Mouse (Mus musculus) CH12.LX (cell line): Measurements from ENCODE around the gene 1700019D03Rik. TPM values are rescaled to one million over a fixed set of nuclear protein-coding genes. Genes with fewer than 3 reads are reported as not detected.

Source experiments
- DNase-seq: peaks from one replicate; pipeline ENCODE4 v3.0.0-alpha.2; 2013; ENCODE audit errors: extremely low read depth
- H3K27ac ChIP-seq: 2 replicates; pipeline ENCODE4 v1.5.1; 2012; ENCODE audit warnings: low read depth, mild to moderate bottlenecking, control low read depth, moderate library complexity; ENCODE audit not compliant: insufficient read depth
- H3K27me3 ChIP-seq: replicated peaks from 2 replicates; pipeline ENCODE3; 2012; ENCODE audit warnings: inconsistent platforms
- H3K36me3 ChIP-seq, 2 experiments: replicated peaks in 1 of 2; 2 replicates each; pipeline versions ENCODE3 to v1.6.1; 2012; ENCODE audit warnings: inconsistent platforms in 1 of 2, low read length in 1 of 2, mild to moderate bottlenecking in 1 of 2, mixed read lengths in 1 of 2, moderate library complexity in 1 of 2; ENCODE audit not compliant: control insufficient read depth in 1 of 2, insufficient read depth in 1 of 2
- H3K4me1 ChIP-seq, 2 experiments: 2 replicates each; pipeline ENCODE4 v1.6.1; 2012; ENCODE audit warnings: inconsistent platforms in 1 of 2, moderate library complexity in 1 of 2; ENCODE audit not compliant: insufficient read depth in 2 of 2, control insufficient read depth in 1 of 2
- H3K4me2 ChIP-seq: 2 replicates; pipeline ENCODE4 v1.6.1; 2012; ENCODE audit warnings: low read depth, mild to moderate bottlenecking, control low read depth; ENCODE audit not compliant: poor library complexity, insufficient read depth, severe bottlenecking
- H3K4me3 ChIP-seq, 3 experiments: fragments of 150-350 bp in 1 of 3; sonication (generic) in 1 of 3; replicated peaks in 1 of 3; 2 replicates each; pipeline versions ENCODE3 to v1.5.1; 2011 to 2012; ENCODE audit warnings: low read depth in 2 of 3, low read length in 2 of 3, mild to moderate bottlenecking in 2 of 3, moderate library complexity in 2 of 3, control low read depth in 1 of 3, improper control_type of control experiment in 1 of 3, inconsistent platforms in 1 of 3, mixed read lengths in 1 of 3; ENCODE audit not compliant: poor library complexity in 1 of 3
- H3K79me2 ChIP-seq: replicated peaks from 2 replicates; pipeline ENCODE4 v1.6.1; 2012; ENCODE audit warnings: mild to moderate bottlenecking, moderate library complexity; ENCODE audit not compliant: control insufficient read depth, poor library complexity, insufficient read depth, severe bottlenecking; ENCODE audit errors: extremely low read depth
- H3K9ac ChIP-seq: 2 replicates; pipeline ENCODE4 v1.6.1; 2012; ENCODE audit warnings: low read depth, mild to moderate bottlenecking, control low read depth, moderate library complexity; ENCODE audit not compliant: insufficient read depth
- H3K9me3 ChIP-seq: replicated peaks from 2 replicates; pipeline ENCODE3; 2012; ENCODE audit warnings: low read length, inconsistent platforms, mixed read lengths
- CTCF ChIP-seq, 2 experiments: IDR thresholded peaks in 1 of 2; conservative IDR thresholded peaks in 1 of 2; 2 replicates each; pipeline ENCODE4 v1.5.1; 2011 to 2012; ENCODE audit warnings: low read depth in 2 of 2, low read length in 2 of 2, improper control_type of control experiment in 1 of 2, inconsistent platforms in 1 of 2, mild to moderate bottlenecking in 1 of 2, moderate library complexity in 1 of 2
- E2F4 ChIP-seq: IDR thresholded peaks from 2 replicates; pipeline ENCODE4 v1.6.1; 2011; ENCODE audit warnings: low read depth, low read length, improper control_type of control experiment; ENCODE audit not compliant: insufficient replicate concordance
- EP300 ChIP-seq: IDR thresholded peaks from 2 replicates; pipeline ENCODE4 v1.6.1; 2011; ENCODE audit warnings: low read length, improper control_type of control experiment
- ETS1 ChIP-seq: conservative IDR thresholded peaks from 2 replicates; pipeline ENCODE4 v1.6.1; 2012; ENCODE audit warnings: low read depth, mild to moderate bottlenecking, inconsistent platforms, low read length, improper control_type of control experiment, moderate library complexity
- JUN ChIP-seq: IDR thresholded peaks from 2 replicates; pipeline ENCODE4 v1.6.1; 2011; ENCODE audit warnings: low read depth, mild to moderate bottlenecking, low read length, improper control_type of control experiment, moderate library complexity; ENCODE audit not compliant: insufficient read depth
- JUND ChIP-seq: conservative IDR thresholded peaks from 2 replicates; pipeline ENCODE4 v1.6.1; 2011; ENCODE audit warnings: low read depth, low read length, improper control_type of control experiment
- MAFK ChIP-seq: IDR thresholded peaks from 2 replicates; pipeline ENCODE4 v1.6.1; 2011; ENCODE audit warnings: low read length, improper control_type of control experiment; ENCODE audit not compliant: insufficient replicate concordance
- MAX ChIP-seq: IDR thresholded peaks from 2 replicates; pipeline ENCODE4 v1.6.1; 2011; ENCODE audit warnings: low read length, improper control_type of control experiment
- MXI1 ChIP-seq: IDR thresholded peaks from 2 replicates; pipeline ENCODE4 v1.6.1; 2011; ENCODE audit warnings: mild to moderate bottlenecking, low read depth, low read length, improper control_type of control experiment
- MYC ChIP-seq: IDR thresholded peaks from 2 replicates; pipeline ENCODE4 v1.6.1; 2011; ENCODE audit warnings: low read depth, mild to moderate bottlenecking, improper control_type of control experiment, low read length
- NRF1 ChIP-seq: IDR thresholded peaks from 2 replicates; pipeline ENCODE4 v1.6.1; 2014; ENCODE audit warnings: low read depth, mild to moderate bottlenecking, inconsistent platforms, low read length, improper control_type of control experiment, moderate library complexity
- POLR2A ChIP-seq: IDR thresholded peaks from 2 replicates; pipeline ENCODE4 v1.6.1; 2011; ENCODE audit warnings: low read depth, mild to moderate bottlenecking, improper control_type of control experiment, low read length
- RAD21 ChIP-seq: IDR thresholded peaks from 2 replicates; pipeline ENCODE4 v1.6.1; 2011; ENCODE audit warnings: low read depth, mild to moderate bottlenecking, low read length, improper control_type of control experiment, moderate library complexity
- SIN3A ChIP-seq: IDR thresholded peaks from 2 replicates; pipeline ENCODE4 v1.6.1; 2012; ENCODE audit warnings: low read length, improper control_type of control experiment, inconsistent platforms
- SMC3 ChIP-seq: IDR thresholded peaks from 2 replicates; pipeline ENCODE4 v1.6.1; 2011; ENCODE audit warnings: low read depth, low read length, improper control_type of control experiment
- TCF12 ChIP-seq: IDR thresholded peaks from 2 replicates; pipeline ENCODE4 v1.6.1; 2014; ENCODE audit warnings: low read depth, mild to moderate bottlenecking, inconsistent platforms, low read length, improper control_type of control experiment
- USF2 ChIP-seq: conservative IDR thresholded peaks from 2 replicates; pipeline ENCODE4 v1.6.1; 2011; ENCODE audit warnings: low read depth, low read length, improper control_type of control experiment
- ZC3H11A ChIP-seq: IDR thresholded peaks from 2 replicates; pipeline ENCODE4 v1.6.1; 2012; ENCODE audit warnings: low read depth, mild to moderate bottlenecking, inconsistent platforms, low read length, improper control_type of control experiment
- ZKSCAN1 ChIP-seq: IDR thresholded peaks from 2 replicates; pipeline ENCODE4 v1.6.1; 2012; ENCODE audit warnings: low read depth, inconsistent platforms, low read length, improper control_type of control experiment, borderline replicate concordance
- dilution Hi-C: fragments of 300-500 bp; cut with MboI; formaldehyde crosslinking; loops from 2 replicates; pipeline ENCODE4 v1.14.3; 2020; ENCODE audit warnings: low sequenced_read_pairs; ENCODE audit not compliant: extremely low pct_unique_long_range_greater_than_20kb, extremely low pct_ligation_motif_present
- in situ Hi-C: fragments of 300-500 bp; cut with MboI; formaldehyde crosslinking; loops from 3 replicates; pipeline ENCODE4 v1.14.3; 2019; ENCODE audit warnings: low sequenced_read_pairs, low pct_ligation_motif_present, low pct_unique_long_range_greater_than_20kb, mixed read lengths
- polyA plus RNA-seq: library from polyadenylated mRNA; unstranded; fragments of >175 nt; gene quantifications from 2 replicates; pipeline ENCODE4 v1.2.1, GENCODE M21; 2012; ENCODE audit warnings: low read depth; ENCODE audit not compliant: insufficient read length
- total RNA-seq, 2 experiments: library from RNA; depleted of rRNA; stranded (reverse); fragments of 300-350 nt in 1 of 2; fragments of >200 nt in 1 of 2; gene quantifications; 2 replicates each; pipeline ENCODE4 v1.2.3; 2012 to 2014

Gene 1700019D03Rik
- total and polyA plus RNA-seq, 3 experiments, result 1.3 to 2.6 (median 1.7) TPM

DNA sequence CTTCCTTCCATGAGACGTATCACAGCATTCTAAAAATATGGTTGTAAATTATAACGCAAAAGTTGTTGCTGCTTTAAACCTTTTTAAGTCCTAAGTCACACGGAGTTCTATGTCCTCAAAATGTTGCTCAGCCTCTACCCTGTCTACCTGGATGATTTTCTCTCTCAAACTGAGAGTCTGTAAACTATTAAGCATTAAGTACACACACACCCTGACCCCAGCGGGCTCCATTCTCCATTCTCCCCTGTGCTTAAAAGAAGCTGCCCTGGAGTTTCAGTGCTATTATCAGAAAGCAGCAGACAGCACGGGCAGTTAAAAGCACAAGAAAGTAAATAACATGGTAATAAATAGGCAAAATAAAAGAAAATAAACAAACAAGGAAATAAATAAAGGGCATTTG is 39.1 kb upstream of the 1700019D03Rik start:
- dilution Hi-C loops (no loop called here), in situ Hi-C loops (no loop called here)
- Histone ChIP-seq H3K9me3 (no peaks in the 10 kb centered on the region), H3K27ac (no peak overlapping the region), H3K9ac (no peak overlapping the region), H3K27me3 (no peaks in the 10 kb centered on the region), H3K79me2 (no peaks in the 10 kb centered on the region), H3K4me1 (no peaks in the 10 kb centered on the region), H3K36me3 (no peaks in the 10 kb centered on the region), H3K4me3 (no peak overlapping the region), H3K4me2 (no peak overlapping the region)
- no peak for DNase-seq
- TF ChIP-seq EP300, result no peak

DNA sequence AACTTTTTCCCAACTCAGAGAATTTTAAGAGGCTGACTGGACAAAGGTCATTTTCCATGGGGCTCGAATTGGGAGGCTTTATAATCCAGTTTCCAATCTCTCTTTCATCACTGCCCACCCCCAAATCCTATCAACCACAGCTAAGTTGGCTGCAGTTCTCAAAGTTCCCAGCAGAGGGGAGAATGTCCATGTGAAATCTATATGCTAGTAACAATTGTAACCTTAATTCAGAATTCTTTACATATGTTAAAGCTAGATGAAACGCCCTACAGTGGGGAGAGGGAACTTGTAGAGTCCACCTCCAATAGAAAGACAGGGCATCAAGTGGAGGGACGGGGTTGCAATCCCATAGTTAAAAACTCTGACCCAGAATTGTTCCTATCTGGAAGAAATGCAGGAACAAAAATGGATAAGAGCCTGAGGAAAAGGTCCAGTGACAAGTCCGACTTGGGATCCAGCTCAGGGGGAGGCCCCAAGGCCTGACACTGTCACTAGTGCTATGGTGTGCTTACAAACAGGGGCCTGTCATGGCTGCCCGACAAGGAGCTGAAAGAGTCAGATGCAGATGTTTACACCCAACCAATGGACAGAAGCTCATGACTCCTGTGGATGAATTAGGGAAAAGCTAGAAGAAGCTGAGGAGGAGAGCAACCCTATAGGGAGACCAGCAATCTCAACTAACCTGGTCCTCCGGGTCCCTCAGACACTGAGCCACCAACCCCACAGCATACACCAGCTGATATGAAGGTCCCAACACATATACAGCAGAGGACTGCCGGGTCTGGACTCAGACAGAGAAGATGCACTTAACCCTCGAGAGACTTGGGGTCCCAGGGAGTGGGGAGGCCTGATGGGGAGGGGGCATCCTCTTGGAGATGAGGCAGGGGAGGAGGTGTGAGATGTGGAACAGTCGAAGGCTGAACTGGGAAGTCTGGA is 33.4 kb upstream of the 1700019D03Rik start:
- no peaks in the 10 kb centered on the region for H3K36me3 ChIP-seq
- H3K27me3 ChIP-seq, result no peaks in the 10 kb centered on the region
- no peak overlapping the region for H3K27ac ChIP-seq
- H3K79me2 ChIP-seq, result no peaks in the 10 kb centered on the region
- no peaks in the 10 kb centered on the region for H3K9me3 ChIP-seq
- peak; percentile 43 for DNase-seq
- dilution Hi-C loops, result no loop called here
- no peak overlapping the region for H3K4me2 ChIP-seq
- no peak overlapping the region for H3K4me3 ChIP-seq
- in situ Hi-C loops, result no loop called here
- H3K4me1 ChIP-seq, result peaks cover 0 to 9% of the 10 kb centered on the region in 2 experiments; a peak in 2 of 4 replicates
- TF ChIP-seq MAX (no peak), USF2 (no peak), MYC (no peak), MXI1 (no peak), RAD21 (peak; percentile 80), E2F4 (no peak), NRF1 (no peak), CTCF (conservative IDR thresholded peaks at IDR 0.05 in 1 of 2, IDR thresholded peaks at IDR 0.05 in 1 of 2; ENCODE audit: low read depth in 2 of 2, low read length in 2 of 2) (peak; percentile 49 to 78), TCF12 (no peak), SIN3A (no peak), MAFK (no peak), ETS1 (no peak), ZKSCAN1 (no peak), ZC3H11A (no peak), POLR2A (no peak), SMC3 (peak; percentile 65), JUND (no peak), JUN (no peak)
- no peak overlapping the region for H3K9ac ChIP-seq
